Mouse (Mus musculus) ES-E14 (cell line): Measurements from ENCODE around the gene Dars2.

ENCODE experiments used
- HCFC1 ChIP-seq: IDR thresholded peaks from 2 replicates; pipeline ENCODE4 v1.6.1; 2012; ENCODE audit warnings: low read length, inconsistent platforms, borderline replicate concordance; ENCODE audit not compliant: insufficient read depth
- MAFK ChIP-seq: IDR thresholded peaks from 2 replicates; pipeline ENCODE4 v1.6.1; 2014; ENCODE audit warnings: mild to moderate bottlenecking, low read depth, low read length, inconsistent platforms; ENCODE audit not compliant: insufficient read depth
- ZC3H11A ChIP-seq: IDR thresholded peaks from 2 replicates; pipeline ENCODE4 v1.6.1; 2012; ENCODE audit warnings: low read depth, mild to moderate bottlenecking, inconsistent platforms, low read length, borderline replicate concordance
- ZNF384 ChIP-seq: IDR thresholded peaks from 2 replicates; pipeline ENCODE4 v1.6.1; 2012; ENCODE audit warnings: low read depth, low read length, inconsistent platforms

DNA sequence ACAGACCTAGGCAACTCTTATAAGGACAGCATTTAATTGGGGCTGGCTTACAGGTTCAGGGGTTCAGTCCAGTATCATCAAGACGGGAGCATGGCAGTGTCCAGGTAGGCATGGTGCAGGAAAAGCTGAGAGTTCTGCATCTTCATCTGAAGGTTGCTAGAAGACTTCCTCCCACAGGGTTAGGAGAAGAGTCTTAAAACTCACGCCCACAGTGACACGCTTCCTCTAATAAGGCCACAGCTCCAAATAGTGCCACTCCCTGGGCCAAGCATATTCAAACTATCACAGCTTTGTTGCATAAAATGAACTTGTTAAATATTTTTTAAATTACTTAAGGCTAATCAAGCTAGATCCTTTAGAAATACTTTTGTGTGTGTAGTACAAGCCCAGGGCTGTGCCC lies 6.8 kb upstream of the Dars2 start:
- TF ChIP-seq MAFK (no peak), ZC3H11A (no peak), ZNF384 (no peak), HCFC1 (no peak)
